ENCODE assay signal across 14 mouse cellular contexts in the genomic region with DNA sequence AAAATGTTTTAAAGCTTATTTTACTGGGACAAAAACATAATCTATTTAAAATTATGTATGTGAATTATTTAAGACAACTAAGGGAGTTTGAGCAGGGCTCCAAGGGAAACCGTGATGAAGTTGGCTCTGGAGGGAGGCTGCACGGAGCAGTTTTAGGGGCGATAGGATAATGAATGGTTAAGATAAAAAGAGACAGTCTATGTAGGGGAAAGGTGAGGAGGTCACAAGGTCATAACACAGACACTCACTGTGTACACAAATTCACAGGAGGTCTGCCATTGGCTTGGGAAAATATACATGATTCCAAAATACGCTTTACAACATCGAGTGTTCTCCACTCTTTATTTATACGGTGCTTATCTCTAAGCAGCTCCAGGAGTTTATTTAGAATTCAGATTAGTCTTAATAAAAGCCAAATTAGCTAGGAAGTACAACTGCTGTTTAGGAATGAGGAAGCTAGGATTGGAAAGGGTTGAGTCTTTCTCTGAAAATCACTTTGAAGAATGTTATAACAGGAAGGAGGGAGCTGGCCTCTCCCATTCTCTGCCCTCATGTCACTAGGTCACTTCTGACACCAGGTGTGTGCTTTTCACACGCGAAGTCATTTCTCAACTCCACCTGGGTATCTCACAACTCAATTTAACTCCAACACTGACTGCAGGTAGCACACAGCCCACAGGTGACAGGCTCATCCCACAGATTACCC.
A peak's percentile ranks its signal among the peaks of the same experiment; 100 is the strongest.
DNase-seq lines count a peak whose midpoint lies in the region; ATAC-seq and TF ChIP-seq lines count a peak whose summit lies in the region.
"Had no signal": no experiment of that assay in that cellular context is flagged by ENCODE, and none has a peak within 500 bp of the region (broad histone marks: within the 10 kb centered on the region; RNA-seq: fewer than 3 reads in every experiment).

No protein-coding gene starts in this region.

- no peaks in the 10 kb centered on the region for H3K27me3 ChIP-seq in heart, embryonic 13.5 days (replicated peaks)
- H3K27me3 ChIP-seq in lung, embryonic 15.5 days = no peaks in the 10 kb centered on the region
- H3K27me3 ChIP-seq in heart, postnatal 0 days (ENCODE audit: control insufficient read depth, insufficient read depth, low read length) = no peaks in the 10 kb centered on the region
- H3K27me3 ChIP-seq in stomach, embryonic 16.5 days (ENCODE audit: control insufficient read depth, insufficient read depth, low read length) = no peaks in the 10 kb centered on the region

- H3K4me2 ChIP-seq in heart, embryonic 13.5 days = peak overlapping the region; percentile 16; the same call in 1 of the 2 replicates
- no peak overlapping the region for H3K4me2 ChIP-seq in lung, embryonic 15.5 days
- H3K4me2 ChIP-seq in heart, postnatal 0 days (ENCODE audit: low read depth, low read length) = no peak overlapping the region
- H3K4me2 ChIP-seq in stomach, embryonic 16.5 days (ENCODE audit: low read depth, low read length) = no peak overlapping the region

- ATAC-seq in heart, embryonic 13.5 days (ENCODE audit: extremely low read depth, insufficient number of reproducible peaks, low FRiP score, low TSS enrichment) = no peak
- peak; percentile 66 for ATAC-seq in lung, embryonic 15.5 days (ENCODE audit: borderline replicate concordance, extremely low read depth, low FRiP score, low TSS enrichment)
- ATAC-seq in heart, postnatal 0 days (ENCODE audit: insufficient read depth, low read depth) = peak; percentile 66
- 0 out of 2 replicates have a peak, but pooled peaks have one; percentile 15 for ATAC-seq in stomach, embryonic 16.5 days (ENCODE audit: insufficient read depth, low FRiP score)
- ATAC-seq: forebrain, postnatal 0 days had no signal

- TF ChIP-seq EP300 in heart, postnatal 0 days (IDR thresholded peaks at IDR 0.05; ENCODE audit: low read depth) = no peak

- no peak for DNase-seq in heart, postnatal 4 days
- no peak for DNase-seq in lung, postnatal 10 days
- peak; percentile 43 for DNase-seq in heart, postnatal 0 days (ENCODE audit: low spot score)
- DNase-seq in c-Kit-positive CD71-positive TER-119-positive erythroid progenitor cells, embryonic 14.5 days (ENCODE audit: low spot score) = no peak
- no peak for DNase-seq in frontal cortex, postnatal 36 days (ENCODE audit: low spot score in 2 of 2)
- DNase-seq: adrenal gland, postnatal 25 days; cerebellum, postnatal 14 days; forebrain, postnatal 0 days; gastrocnemius, postnatal 10 days had no signal

- no peaks in the 10 kb centered on the region for H3K36me3 ChIP-seq in heart, embryonic 13.5 days
- no peaks in the 10 kb centered on the region for H3K36me3 ChIP-seq in lung, embryonic 15.5 days
- no peaks in the 10 kb centered on the region for H3K36me3 ChIP-seq in heart, postnatal 0 days (replicated peaks; ENCODE audit: control insufficient read depth, insufficient read depth, low read length)
- H3K36me3 ChIP-seq in stomach, embryonic 16.5 days (ENCODE audit: control insufficient read depth, insufficient read depth, low read length) = no peaks in the 10 kb centered on the region
- H3K36me3 ChIP-seq: hindbrain, embryonic 10.5 days had no signal

- no peaks in the 10 kb centered on the region for H3K9me3 ChIP-seq in heart, embryonic 13.5 days
- H3K9me3 ChIP-seq in lung, embryonic 15.5 days = no peaks in the 10 kb centered on the region
- H3K9me3 ChIP-seq in heart, postnatal 0 days (replicated peaks; ENCODE audit: control insufficient read depth, low read length) = 0 out of 2 replicates have a peak, but pooled peaks cover 2% of the 10 kb centered on the region
- H3K9me3 ChIP-seq in stomach, embryonic 16.5 days (replicated peaks; ENCODE audit: control insufficient read depth, low read length) = no peaks in the 10 kb centered on the region
- H3K9me3 ChIP-seq: hindbrain, embryonic 10.5 days had no signal

- no peak overlapping the region for H3K4me3 ChIP-seq in heart, embryonic 13.5 days
- H3K4me3 ChIP-seq in lung, embryonic 15.5 days = no peak overlapping the region
- no peak overlapping the region for H3K4me3 ChIP-seq in heart, postnatal 0 days (ENCODE audit: low read depth, low read length)
- H3K4me3 ChIP-seq in stomach, embryonic 16.5 days (replicated peaks; ENCODE audit: low read length) = no peak overlapping the region
- H3K4me3 ChIP-seq: erythroblast, embryonic 14.5 days; hindbrain, embryonic 10.5 days had no signal

- no peak for TF ChIP-seq CTCF in heart, postnatal 0 days (IDR thresholded peaks at IDR 0.05; ENCODE audit: low read depth)

- H3K27ac ChIP-seq in heart, embryonic 13.5 days (replicated peaks) = peak overlapping the region; percentile 91
- peak overlapping the region; percentile 66 for H3K27ac ChIP-seq in lung, embryonic 15.5 days
- H3K27ac ChIP-seq in heart, postnatal 0 days (ENCODE audit: low read depth) = peak overlapping the region; percentile 89
- H3K27ac ChIP-seq in stomach, embryonic 16.5 days (ENCODE audit: low read length) = peak overlapping the region; percentile 60; the same call in 1 of the 2 replicates
- H3K27ac ChIP-seq: hindbrain, embryonic 10.5 days had no signal

- H3K4me1 ChIP-seq in heart, embryonic 13.5 days = peaks cover 23% of the 10 kb centered on the region
- H3K4me1 ChIP-seq in lung, embryonic 15.5 days = peaks cover 34% of the 10 kb centered on the region
- peaks cover 17% of the 10 kb centered on the region for H3K4me1 ChIP-seq in heart, postnatal 0 days (ENCODE audit: control insufficient read depth, insufficient read depth)
- H3K4me1 ChIP-seq in stomach, embryonic 16.5 days (ENCODE audit: control insufficient read depth, insufficient read depth, low read length) = peaks cover 12% of the 10 kb centered on the region

- WGBS in heart, embryonic 13.5 days = 14% methylated on average over 8 of the region's 8 CpGs
- WGBS in lung, embryonic 15.5 days = 6% methylated on average over 8 of the region's 8 CpGs
- WGBS in heart, postnatal 0 days = 16% methylated on average over 8 of the region's 8 CpGs
- WGBS in stomach, embryonic 16.5 days = 16% methylated on average over 8 of the region's 8 CpGs

- no peak overlapping the region for H3K9ac ChIP-seq in heart, embryonic 13.5 days
- H3K9ac ChIP-seq in lung, embryonic 15.5 days = no peak overlapping the region
- no peak overlapping the region for H3K9ac ChIP-seq in heart, postnatal 0 days (replicated peaks; ENCODE audit: low read depth, low read length)
- H3K9ac ChIP-seq in stomach, embryonic 16.5 days (ENCODE audit: low read length) = no peak overlapping the region
- H3K9ac ChIP-seq: forebrain, postnatal 0 days had no signal
